Mouse (Mus musculus) midbrain, embryonic 12.5 days (tissue): ENCODE measurements around the gene Mpp3. TPM values are rescaled to one million over a fixed set of nuclear protein-coding genes. Genes with fewer than 3 reads are reported as not detected.

Source experiments
- ATAC-seq: fragments of 200-750 bp; cut with Nextera tagmentation; 2 replicates; pipeline ENCODE4 v1.8.0; 2017; ENCODE audit warnings: low read depth, moderate TSS enrichment, moderate library complexity; ENCODE audit not compliant: low FRiP score
- H3K27ac ChIP-seq: fragments of 300-500 bp; sonication (generic); replicated peaks from 2 replicates; pipeline ENCODE4 v1.5.1; 2016; ENCODE audit warnings: mild to moderate bottlenecking
- H3K27me3 ChIP-seq: fragments of 300-500 bp; sonication (generic); 2 replicates; pipeline ENCODE4 v1.6.1; 2016; ENCODE audit warnings: mild to moderate bottlenecking
- H3K36me3 ChIP-seq: fragments of 300-500 bp; sonication (generic); 2 replicates; pipeline ENCODE4 v1.6.1; 2016
- H3K4me1 ChIP-seq: fragments of 300-500 bp; sonication (generic); 2 replicates; pipeline ENCODE4 v1.6.1; 2016
- H3K4me2 ChIP-seq: fragments of 300-500 bp; sonication (generic); replicated peaks from 2 replicates; pipeline ENCODE4 v1.6.1; 2016; ENCODE audit warnings: mild to moderate bottlenecking, moderate library complexity
- H3K4me3 ChIP-seq: fragments of 300-500 bp; sonication (generic); 2 replicates; pipeline ENCODE4 v1.5.1; 2016; ENCODE audit warnings: mild to moderate bottlenecking
- H3K9ac ChIP-seq: fragments of 300-500 bp; sonication (generic); replicated peaks from 2 replicates; pipeline ENCODE4 v1.6.1; 2016; ENCODE audit warnings: mild to moderate bottlenecking, moderate library complexity
- H3K9me3 ChIP-seq: fragments of 300-500 bp; sonication (generic); 2 replicates; pipeline ENCODE4 v1.6.1; 2016; ENCODE audit warnings: mild to moderate bottlenecking
- WGBS: fragments of 180-500 bp; shearing (Covaris S2); methylation state at CpG from one replicate; pipeline ENCODE4 v1.1.7; 2016; 5-methylcytosine and 5-hydroxymethylcytosine counted together
- polyA plus RNA-seq: library from polyadenylated mRNA; unstranded; fragments of >200 nt; fragmentation: Nextera tagmentation; extraction: Ambion mirVana; gene quantifications from 2 replicates; pipeline ENCODE4 v1.2.1, GENCODE M21; 2016

The Mpp3 gene
- polyA plus RNA-seq = 32.1 and 33.2 TPM in 2 replicates

- 74% methylated on average over 6 of the region's 6 CpGs for WGBS
- Histone ChIP-seq H3K27ac (peak within 1 kb of the TSS; percentile 91), H3K4me1 (peaks cover 31% of the 10 kb centered on the region), H3K9ac (peak within 1 kb of the TSS; percentile 74), H3K4me2 (peak within 1 kb of the TSS; percentile 83), H3K36me3 (no peaks in the 10 kb centered on the region), H3K9me3 (no peaks in the 10 kb centered on the region), H3K27me3 (peaks cover 6% of the 10 kb centered on the region; the same call in 1 of the 2 replicates), H3K4me3 (peak within 1 kb of the TSS; percentile 72)
- ATAC-seq = no peak
Observed at GRCm38 (mm10) chr11:102028087-102028816, at the start of gene Mpp3. Mpp3 (minus strand) TSS chr11:102028461.

GRCm38 (mm10) chr11:102073722-102074121 is 45.5 kb upstream of the Mpp3 start:
- Histone ChIP-seq H3K4me2 (no peak overlapping the region), H3K27ac (no peak overlapping the region), H3K9me3 (no peaks in the 10 kb centered on the region), H3K4me3 (no peak overlapping the region), H3K9ac (no peak overlapping the region), H3K36me3 (peaks cover 15% of the 10 kb centered on the region), H3K4me1 (peaks cover 6% of the 10 kb centered on the region), H3K27me3 (no peaks in the 10 kb centered on the region)
- ATAC-seq = no peak
- 72% methylated on average over 14 of the region's 14 CpGs for WGBS

- Histone ChIP-seq H3K27ac (no peak overlapping the region), H3K4me1 (peaks cover 6% of the 10 kb centered on the region), H3K4me2 (no peak overlapping the region), H3K27me3 (no peaks in the 10 kb centered on the region), H3K36me3 (peaks cover 7% of the 10 kb centered on the region; the same call in 1 of the 2 replicates), H3K9me3 (no peaks in the 10 kb centered on the region), H3K9ac (no peak overlapping the region), H3K4me3 (no peak overlapping the region)
- 84% methylated on average over 5 of the region's 5 CpGs for WGBS
- no peak for ATAC-seq
Observed at GRCm38 (mm10) chr11:102072729-102073128, 44.5 kb upstream of the Mpp3 start.

GRCm38 (mm10) chr11:102070426-102070825 is 42.2 kb upstream of the Mpp3 start:
- Histone ChIP-seq H3K27me3 (no peaks in the 10 kb centered on the region), H3K36me3 (no peaks in the 10 kb centered on the region), H3K27ac (no peak overlapping the region), H3K9me3 (no peaks in the 10 kb centered on the region), H3K4me2 (peak overlapping the region; percentile 15), H3K9ac (no peak overlapping the region), H3K4me3 (no peak overlapping the region), H3K4me1 (peaks cover 6% of the 10 kb centered on the region)
- WGBS = 1% methylated on average over 12 of the region's 13 CpGs
- no peak for ATAC-seq

- Histone ChIP-seq H3K4me1 (peaks cover 6% of the 10 kb centered on the region), H3K27me3 (no peaks in the 10 kb centered on the region), H3K9me3 (no peaks in the 10 kb centered on the region), H3K27ac (no peak overlapping the region), H3K4me2 (no peak overlapping the region), H3K36me3 (no peaks in the 10 kb centered on the region), H3K9ac (no peak overlapping the region), H3K4me3 (no peak overlapping the region)
- 55% methylated on average over 11 of the region's 11 CpGs for WGBS
- ATAC-seq = no peak
Observed at GRCm38 (mm10) chr11:102069633-102070032, 41.4 kb upstream of the Mpp3 start.

DNA sequence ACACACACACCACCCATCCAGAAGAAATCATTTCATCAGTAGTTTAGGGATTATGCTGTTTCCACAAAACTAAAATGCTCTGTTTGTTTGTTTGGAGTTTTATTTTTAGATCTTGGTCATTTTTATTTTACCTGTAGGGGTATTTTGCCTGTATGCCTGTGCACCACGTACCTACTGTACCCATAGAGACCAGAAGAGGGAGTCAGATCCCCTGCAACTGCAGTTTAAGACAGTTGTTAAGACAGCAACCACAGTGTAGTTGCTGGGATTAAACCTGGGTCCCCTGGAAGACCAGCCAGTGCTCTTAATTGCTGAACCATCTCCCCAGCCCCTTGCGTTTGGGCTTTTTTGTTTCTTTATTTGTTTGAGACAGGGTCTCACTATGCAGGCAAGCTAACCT is 40.7 kb upstream of the Mpp3 start:
- no peak overlapping the region for H3K4me2 ChIP-seq
- H3K27me3 ChIP-seq = no peaks in the 10 kb centered on the region
- peaks cover 5% of the 10 kb centered on the region for H3K36me3 ChIP-seq
- no peaks in the 10 kb centered on the region for H3K9me3 ChIP-seq
- no peak overlapping the region for H3K4me3 ChIP-seq
- H3K9ac ChIP-seq = no peak overlapping the region
- 33% methylated on average over 2 of the region's 2 CpGs for WGBS
- ATAC-seq = no peak
- peaks cover 6% of the 10 kb centered on the region for H3K4me1 ChIP-seq
- no peak overlapping the region for H3K27ac ChIP-seq

GRCm38 (mm10) chr11:102063076-102063475 is 34.8 kb upstream of the Mpp3 start:
- 82% methylated on average over 13 of the region's 13 CpGs for WGBS
- no peak for ATAC-seq
- H3K27ac ChIP-seq = no peak overlapping the region

DNA sequence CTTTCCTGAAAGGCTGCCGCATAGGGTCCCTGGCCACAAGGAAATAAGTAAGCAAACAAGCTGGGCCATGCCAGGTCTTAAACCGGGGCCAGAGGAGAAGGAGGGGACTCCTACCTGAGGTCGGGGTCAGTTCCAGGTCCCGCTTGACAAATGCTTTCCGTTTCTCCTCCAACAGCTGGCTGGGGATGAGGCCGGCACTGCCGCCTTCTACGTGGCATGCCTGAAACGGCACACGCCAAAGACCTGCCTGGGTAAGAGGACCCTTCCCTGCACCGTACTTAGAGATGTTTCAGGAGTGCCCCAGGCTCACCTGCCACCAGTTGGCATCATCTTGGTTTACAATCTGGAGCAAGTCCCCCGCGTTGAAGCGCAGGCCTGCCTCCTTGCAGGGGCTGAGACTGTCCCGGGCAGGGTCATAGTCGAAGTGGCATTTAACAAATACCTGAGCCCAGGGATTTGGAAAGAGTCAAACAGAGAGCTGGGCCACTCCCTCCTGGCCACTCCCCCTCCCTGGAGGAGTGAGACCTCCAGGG is 33.7 kb upstream of the Mpp3 start:
- Histone ChIP-seq H3K4me2 (peak overlapping the region; percentile 76; the same call in 1 of the 2 replicates), H3K36me3 (peaks cover 41% of the 10 kb centered on the region), H3K4me1 (peaks cover 3% of the 10 kb centered on the region; the same call in 1 of the 2 replicates), H3K9me3 (no peaks in the 10 kb centered on the region), H3K9ac (no peak overlapping the region), H3K27ac (no peak overlapping the region), H3K27me3 (peaks cover 14% of the 10 kb centered on the region), H3K4me3 (no peak overlapping the region)
- no peak for ATAC-seq
- 33% methylated on average over 16 of the region's 16 CpGs for WGBS

More at GRCm38 (mm10) chr11:102063076-102063475, 34.8 kb upstream of the Mpp3 start:
- peaks cover 36% of the 10 kb centered on the region for H3K36me3 ChIP-seq
- no peaks in the 10 kb centered on the region for H3K9me3 ChIP-seq
- H3K4me2 ChIP-seq = no peak overlapping the region
- no peak overlapping the region for H3K9ac ChIP-seq
- H3K27me3 ChIP-seq = peaks cover 14% of the 10 kb centered on the region
- peaks cover 3% of the 10 kb centered on the region; the same call in 1 of the 2 replicates for H3K4me1 ChIP-seq
- H3K4me3 ChIP-seq = no peak overlapping the region

GRCm38 (mm10) chr11:102061236-102061940 is 33.1 kb upstream of the Mpp3 start:
- H3K9me3 ChIP-seq = no peaks in the 10 kb centered on the region
- WGBS = 5% methylated on average over 23 of the region's 23 CpGs
- peak overlapping the region; percentile 76 for H3K4me2 ChIP-seq
- no peak overlapping the region for H3K27ac ChIP-seq
- peaks cover 3% of the 10 kb centered on the region; the same call in 1 of the 2 replicates for H3K4me1 ChIP-seq
- peak overlapping the region; percentile 50 for H3K9ac ChIP-seq
- H3K4me3 ChIP-seq = peak overlapping the region; percentile 41
- peak; percentile 71 for ATAC-seq
- peaks cover 41% of the 10 kb centered on the region for H3K36me3 ChIP-seq
- H3K27me3 ChIP-seq = peaks cover 14% of the 10 kb centered on the region

GRCm38 (mm10) chr11:102053847-102054246 is 25.6 kb upstream of the Mpp3 start:
- H3K9me3 ChIP-seq = no peaks in the 10 kb centered on the region
- no peaks in the 10 kb centered on the region for H3K4me1 ChIP-seq
- H3K9ac ChIP-seq = no peak overlapping the region
- H3K27me3 ChIP-seq = no peaks in the 10 kb centered on the region
- peaks cover 12% of the 10 kb centered on the region for H3K36me3 ChIP-seq
- no peak for ATAC-seq
- no peak overlapping the region for H3K4me3 ChIP-seq
- no peak overlapping the region for H3K27ac ChIP-seq
- WGBS = 29% methylated on average over 9 of the region's 9 CpGs
- H3K4me2 ChIP-seq = no peak overlapping the region

DNA sequence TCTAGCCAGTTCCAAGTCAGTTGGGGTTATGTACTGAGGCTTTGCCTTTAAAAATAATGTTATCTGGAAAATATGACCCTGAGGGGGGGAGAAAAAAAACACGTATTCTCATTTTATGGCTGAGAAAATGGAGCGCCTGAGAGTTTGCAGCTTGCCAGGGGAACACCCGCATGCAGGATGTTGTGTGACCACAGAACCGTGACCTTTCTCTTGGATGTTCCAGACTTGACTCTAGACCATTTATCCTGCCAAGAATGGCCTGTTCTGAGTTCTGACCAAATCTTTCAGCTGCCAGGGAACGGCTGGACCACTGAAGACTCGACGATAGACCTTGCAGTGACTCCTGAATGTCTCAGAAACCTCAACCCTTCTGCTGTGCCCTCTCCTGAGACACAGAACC is 24.9 kb upstream of the Mpp3 start:
- H3K4me1 ChIP-seq = no peaks in the 10 kb centered on the region
- no peak overlapping the region for H3K9ac ChIP-seq
- no peak overlapping the region for H3K4me2 ChIP-seq
- no peaks in the 10 kb centered on the region for H3K27me3 ChIP-seq
- H3K4me3 ChIP-seq = no peak overlapping the region
- H3K27ac ChIP-seq = no peak overlapping the region
- ATAC-seq = no peak
- 85% methylated on average over 7 of the region's 7 CpGs for WGBS
- H3K9me3 ChIP-seq = no peaks in the 10 kb centered on the region
- H3K36me3 ChIP-seq = peaks cover 5% of the 10 kb centered on the region; the same call in 1 of the 2 replicates

DNA sequence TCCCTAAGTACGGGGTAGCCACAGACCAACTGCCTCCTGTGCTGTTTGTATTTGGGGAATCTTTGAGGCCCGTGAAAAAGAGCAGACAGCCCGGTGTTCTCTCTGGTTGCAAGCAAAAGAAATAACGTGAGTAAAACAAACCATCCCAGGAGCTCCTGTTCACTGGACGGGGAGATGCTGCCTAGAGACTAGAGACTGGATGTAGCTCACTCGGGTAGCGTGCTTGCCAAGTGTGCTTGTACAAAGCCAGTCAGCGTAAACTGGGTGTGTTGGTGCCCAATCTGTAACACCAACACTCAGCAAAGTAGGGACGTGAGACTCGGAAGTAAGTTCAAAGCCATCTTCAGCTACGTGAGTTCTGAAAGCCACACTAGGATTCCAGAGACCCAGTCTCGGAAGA is 24.4 kb upstream of the Mpp3 start:
- H3K4me3 ChIP-seq = no peak overlapping the region
- H3K27ac ChIP-seq = no peak overlapping the region
- WGBS = 83% methylated on average over 12 of the region's 12 CpGs
- no peak overlapping the region for H3K9ac ChIP-seq
- no peak overlapping the region for H3K4me2 ChIP-seq
- H3K9me3 ChIP-seq = no peaks in the 10 kb centered on the region
- 0 out of 2 replicates have a peak, but pooled peaks cover under 1% of the 10 kb centered on the region for H3K36me3 ChIP-seq
- H3K4me1 ChIP-seq = no peaks in the 10 kb centered on the region
- H3K27me3 ChIP-seq = no peaks in the 10 kb centered on the region
- ATAC-seq = no peak
